Mouse (Mus musculus) thymus, postnatal 10 days (tissue): ENCODE results near the gene Chrna10.

Source experiments
- DNase-seq, 2 experiments: peaks; one replicate each; pipeline ENCODE4 v3.0.0; 2021; ENCODE audit warnings: low spot score in 2 of 2

The Chrna10 gene

GRCm38 (mm10) chr7:102082816-102083215 is 33.8 kb downstream of the Chrna10 start, which contains the start of gene Trpc2:
Trpc2 (plus strand) TSS chr7:102083116.
- no peak for DNase-seq

- no peak for DNase-seq
These were observed 34.8 kb downstream of the Chrna10 start for GRCm38 (mm10) chr7:102081784-102082183.

DNA sequence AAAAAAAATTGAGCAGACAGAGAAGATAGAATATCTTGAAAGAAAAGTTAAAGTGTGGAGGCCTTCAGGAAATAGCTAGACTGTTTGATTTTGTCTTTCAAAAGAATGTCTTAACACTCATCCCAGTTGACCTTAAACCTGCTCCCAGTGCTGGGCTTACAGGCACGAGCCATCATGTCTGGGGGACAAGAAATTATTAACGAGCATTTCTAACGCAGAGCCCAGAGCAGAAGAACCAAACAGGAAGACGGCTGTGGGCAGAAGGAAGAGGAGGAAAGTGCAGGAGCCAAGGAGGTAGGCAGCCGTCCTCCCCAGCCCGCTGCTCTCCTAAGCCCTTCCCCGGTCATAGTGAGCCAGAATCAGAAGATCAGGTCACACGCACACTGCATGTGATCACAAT is 36.3 kb downstream of the Chrna10 start:
- no peak for DNase-seq

DNA sequence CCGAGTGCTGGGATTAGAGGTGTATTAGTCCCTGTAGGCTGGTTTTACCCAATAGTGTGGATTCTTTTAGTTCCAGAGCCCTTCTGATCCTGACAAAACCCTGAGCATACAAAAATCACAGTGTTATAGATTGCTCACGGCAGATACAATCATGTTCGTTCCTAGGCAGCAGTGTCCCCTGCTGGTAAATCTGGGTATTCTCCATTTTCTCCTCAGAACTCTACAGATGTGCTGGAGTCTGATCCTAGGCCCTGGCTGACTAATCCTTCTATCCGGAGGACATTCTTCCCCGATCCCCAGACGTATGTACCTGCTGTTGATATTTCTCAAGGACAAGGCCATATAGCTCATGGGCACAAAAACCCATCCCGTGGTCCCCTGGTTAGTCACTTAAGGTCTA is 38.1 kb downstream of the Chrna10 start:
- peak in 1 of 2 experiments; percentile 27 for DNase-seq

GRCm38 (mm10) chr7:102076714-102077296 is 39.8 kb downstream of the Chrna10 start:
- DNase-seq = peak in 1 of 2 experiments; percentile 55

DNA sequence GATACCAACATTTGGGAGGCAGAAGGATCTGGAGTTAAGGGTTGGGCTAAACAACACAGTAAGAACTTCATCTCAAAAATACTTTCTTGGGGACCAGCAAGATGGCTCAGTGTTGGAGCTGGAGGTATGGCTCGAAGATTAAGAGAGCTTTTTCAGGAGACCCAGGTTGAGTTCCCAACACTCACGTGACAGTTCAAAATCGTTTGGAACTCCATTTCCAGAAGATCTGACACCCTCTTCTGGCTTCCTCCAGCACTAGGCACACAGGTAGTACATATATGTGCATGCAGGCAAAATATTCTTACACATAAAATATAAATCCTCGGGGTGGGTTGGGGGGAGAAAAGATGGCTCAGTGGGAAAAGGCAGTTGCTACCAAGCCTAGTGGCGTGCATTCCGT is 50.3 kb downstream of the Chrna10 start:
- no peak for DNase-seq

GRCm38 (mm10) chr7:102065046-102065891 is 51.4 kb downstream of the Chrna10 start, which contains the start of the genes Rnf121, Xndc1 and Xntrpc:
Rnf121 (minus strand) TSS chr7:102065469.
Xndc1 (plus strand) TSS chr7:102065511.
Xntrpc (plus strand) TSS chr7:102065713.
- peak; percentile 88 to 91 for DNase-seq

GRCm38 (mm10) chr7:102064655-102065045 is 52.0 kb downstream of the Chrna10 start:
- DNase-seq = peak in 1 of 2 experiments; percentile 11

- no peak for DNase-seq
These were observed 52.7 kb downstream of the Chrna10 start for GRCm38 (mm10) chr7:102063891-102064290.

GRCm38 (mm10) chr7:102062203-102062602 is 54.4 kb downstream of the Chrna10 start:
- DNase-seq = no peak

- no peak for DNase-seq
These were observed 55.3 kb downstream of the Chrna10 start for GRCm38 (mm10) chr7:102061353-102061752.
